Mouse (Mus musculus) kidney, adult 18-20 months (tissue): ENCODE results near the gene Oprl1.

Experiments used
- DNase-seq: peaks from one replicate; pipeline ENCODE4 v3.0.0; 2021

Oprl1 gene

GRCm38 (mm10) chr2:181714903-181715326 is at the start of gene Oprl1:
Gene Oprl1 (plus strand): TSS chr2:181715016.
- DNase-seq, result no peak

DNA sequence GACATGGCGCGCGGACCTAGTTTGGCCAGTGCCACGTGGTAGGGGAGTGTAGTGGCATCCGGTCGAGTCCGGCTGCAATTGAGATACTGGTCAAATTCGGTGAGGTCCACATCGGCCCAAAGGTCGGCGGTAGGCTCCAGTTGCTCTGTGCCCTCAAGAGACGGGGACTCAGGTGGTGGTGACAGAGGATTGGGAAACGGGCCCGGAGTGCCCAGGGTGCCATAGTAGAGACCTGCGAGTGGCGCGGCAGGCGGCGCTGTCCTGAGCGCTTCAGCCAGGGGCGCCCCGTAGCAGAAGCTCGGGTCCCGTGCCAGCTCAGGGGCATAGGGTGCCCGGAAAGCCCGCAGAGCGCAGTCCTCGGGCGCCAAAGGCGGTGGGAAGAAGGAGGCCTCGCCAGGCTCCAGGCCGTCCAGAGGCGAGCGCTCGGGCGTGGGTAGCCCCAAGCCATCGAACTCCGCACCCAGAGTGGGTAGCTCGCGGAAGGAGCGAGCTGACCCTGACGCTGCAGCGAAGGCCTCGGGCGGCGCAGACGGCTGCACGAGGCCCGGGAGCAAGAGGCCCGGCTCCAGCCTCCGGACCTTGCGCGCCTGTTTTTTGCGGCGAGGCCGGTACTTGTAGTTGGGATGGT is 44.4 kb upstream of the Oprl1 start:
- peak; percentile 37 for DNase-seq

GRCm38 (mm10) chr2:181670913-181671311 is 43.9 kb upstream of the Oprl1 start:
- DNase-seq, result no peak

- peak; percentile 74 for DNase-seq
Measured at GRCm38 (mm10) chr2:181671326-181671725, 43.5 kb upstream of the Oprl1 start, which contains the start of gene Sox18. Gene Sox18 (minus strand): TSS chr2:181671640.

GRCm38 (mm10) chr2:181671984-181672383 is 42.8 kb upstream of the Oprl1 start:
- DNase-seq, result no peak

DNA sequence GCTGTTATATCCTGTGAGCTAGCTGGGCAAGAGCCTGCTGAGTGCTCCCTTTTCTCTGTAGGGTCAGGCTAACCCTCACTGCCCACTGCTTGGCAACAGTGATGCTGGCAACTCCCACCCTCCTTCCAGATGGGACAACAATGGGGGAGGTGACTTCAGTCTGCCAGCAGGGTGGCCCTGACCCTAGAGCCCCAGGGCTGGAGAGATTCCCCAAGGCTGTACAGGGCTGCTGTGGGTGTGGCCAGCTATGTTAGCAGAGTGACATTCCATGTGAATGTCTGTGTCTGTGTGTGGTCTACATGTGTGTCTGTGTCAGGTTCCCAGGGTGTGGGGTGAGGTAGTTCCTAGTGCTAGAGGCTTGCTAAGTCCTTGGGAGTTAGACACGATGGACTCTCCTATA is 41.3 kb upstream of the Oprl1 start:
- DNase-seq, result peak; percentile 12

GRCm38 (mm10) chr2:181674934-181675333 is 39.9 kb upstream of the Oprl1 start:
- DNase-seq, result no peak

DNA sequence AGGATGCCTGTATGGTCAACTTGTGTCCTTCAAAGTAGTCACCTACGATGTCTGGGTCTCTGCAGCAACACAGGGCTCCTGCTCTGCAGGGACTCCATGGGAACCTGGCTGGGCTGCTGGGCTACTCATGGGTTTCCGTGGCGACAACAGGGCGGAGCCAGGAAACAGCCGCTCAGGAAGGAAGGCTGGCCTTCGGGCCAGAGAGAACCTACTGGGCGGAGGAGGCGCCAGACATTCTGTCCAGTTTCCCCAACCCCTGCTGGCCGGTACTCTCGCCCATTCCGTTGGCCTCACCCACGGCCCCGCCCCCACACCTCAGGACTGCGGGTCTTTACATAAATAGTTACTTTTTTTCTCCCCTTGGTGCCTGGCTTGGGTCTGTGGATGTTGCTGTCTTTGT is 39.4 kb upstream of the Oprl1 start:
- peak; percentile 79 for DNase-seq

- no peak for DNase-seq
Measured at GRCm38 (mm10) chr2:181676424-181676823, 38.4 kb upstream of the Oprl1 start.

DNA sequence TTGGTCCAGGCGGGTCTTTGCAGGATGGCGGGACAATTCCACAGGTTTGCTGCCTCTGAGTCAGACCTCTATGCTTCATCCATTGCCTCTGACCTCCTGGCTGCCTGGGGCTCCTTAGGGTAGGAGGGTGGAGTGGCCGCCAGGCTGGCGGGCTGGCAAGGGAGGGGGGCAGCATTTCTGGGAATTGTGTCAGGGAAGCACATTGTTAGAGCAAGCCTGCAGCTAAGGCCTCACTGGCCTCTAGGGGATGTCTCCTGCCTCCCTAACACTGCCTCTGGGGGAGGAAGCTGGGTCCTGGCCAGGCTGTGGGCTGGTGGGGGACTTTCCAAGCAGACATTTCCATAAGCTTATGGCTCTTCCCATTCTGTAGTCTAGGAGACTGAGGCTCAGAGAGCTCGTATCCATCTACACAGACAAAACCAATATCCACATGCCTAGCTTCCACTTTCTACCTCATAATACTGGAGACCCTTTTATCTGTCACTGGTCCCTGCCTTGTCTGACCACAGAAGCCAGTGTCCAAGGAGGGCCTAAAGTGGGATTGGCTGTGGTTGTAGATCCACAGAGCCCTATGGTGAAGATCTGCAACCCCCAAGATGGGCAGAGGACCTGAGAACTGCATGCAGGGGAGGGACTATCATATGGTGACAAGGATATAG is 37.6 kb upstream of the Oprl1 start:
- DNase-seq, result peak; percentile 46

- no peak for DNase-seq
Measured at GRCm38 (mm10) chr2:181677755-181678098, 37.1 kb upstream of the Oprl1 start.

DNA sequence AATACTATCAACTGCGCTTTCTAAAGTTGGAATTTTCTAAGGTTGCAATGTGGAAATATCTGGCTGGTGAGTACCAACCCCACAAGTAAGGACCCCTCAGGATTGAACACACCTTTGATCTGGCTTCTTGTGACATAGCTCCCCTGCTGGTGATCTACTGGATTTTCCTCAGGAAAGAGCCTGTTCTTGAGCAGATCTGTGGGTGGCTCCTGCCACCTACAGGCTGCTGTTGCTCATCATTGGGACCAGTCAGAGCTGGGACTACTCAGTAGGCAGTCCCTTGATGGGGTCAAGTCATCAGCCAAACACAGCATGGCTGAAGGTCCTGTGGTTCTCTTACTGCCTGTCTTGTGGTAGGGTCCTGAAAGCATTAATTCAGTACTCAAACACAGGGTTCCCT is 36.0 kb upstream of the Oprl1 start:
- DNase-seq, result peak; percentile 86

DNA sequence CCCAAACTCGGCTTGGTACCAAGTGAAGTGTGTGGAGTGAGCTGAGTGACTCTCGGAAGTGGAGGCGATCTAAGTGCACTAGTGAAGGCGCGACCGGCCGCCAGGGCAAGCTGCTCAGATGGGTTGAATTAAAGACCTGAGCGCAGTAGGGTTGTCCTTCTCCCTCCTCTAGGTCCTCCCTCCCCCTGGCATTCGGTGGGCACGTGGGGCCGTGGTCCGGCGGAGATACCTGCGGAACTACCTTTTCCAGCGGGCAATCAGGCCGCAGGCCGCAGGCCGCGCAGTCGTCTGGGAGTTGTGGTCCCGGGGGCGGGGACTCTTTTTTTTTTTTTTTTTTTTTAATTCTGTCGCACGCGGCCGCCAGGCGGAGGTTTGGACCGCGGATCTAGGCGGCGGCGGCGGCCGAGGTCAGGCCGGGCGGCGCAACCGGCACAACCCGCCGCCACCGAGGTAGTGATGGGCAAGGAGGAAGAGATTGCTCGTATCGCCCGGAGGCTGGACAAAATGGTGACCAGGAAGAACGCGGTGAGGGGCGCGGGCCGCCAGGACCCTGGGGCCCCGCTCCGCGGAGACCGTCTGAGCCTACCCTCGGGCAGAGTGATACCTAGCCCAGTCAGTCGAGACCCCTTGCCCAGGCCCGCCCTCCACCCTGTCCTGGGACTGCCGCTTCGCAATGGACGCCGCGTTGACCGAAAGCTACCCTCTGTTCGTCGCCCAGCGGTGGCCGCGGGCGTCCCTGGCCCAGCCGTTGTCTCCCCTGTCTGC is 34.7 kb upstream of the Oprl1 start, which contains the start of gene Tcea2:
Gene Tcea2, plus strand, starts transcription at position 360 of the 765 bp plus-strand sequence.
- DNase-seq, result peak; percentile 83

DNA sequence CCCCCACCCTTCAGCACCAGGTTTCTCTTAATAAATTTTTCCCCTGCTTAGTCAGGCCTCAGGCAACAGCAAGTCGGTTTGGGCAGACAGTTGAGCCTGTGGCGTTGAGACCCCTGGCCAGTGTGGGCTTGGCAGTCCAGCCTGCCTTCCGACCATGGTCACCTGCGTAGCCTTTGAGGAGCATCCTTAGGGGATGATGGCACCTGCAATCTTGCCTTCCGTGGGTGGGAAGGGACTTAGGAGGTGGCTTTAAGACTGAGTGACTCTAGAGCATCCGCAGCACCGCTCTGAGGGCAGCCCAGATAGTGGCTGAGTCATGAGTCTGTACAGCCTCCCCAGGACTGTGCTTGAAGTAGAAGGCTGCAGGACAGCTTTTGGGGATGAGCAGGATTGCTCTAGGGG is 34.1 kb upstream of the Oprl1 start:
- peak; percentile 13 for DNase-seq

- DNase-seq, result no peak
Measured at GRCm38 (mm10) chr2:181681978-181682377, 32.8 kb upstream of the Oprl1 start.

GRCm38 (mm10) chr2:181683381-181683780 is 31.4 kb upstream of the Oprl1 start:
- no peak for DNase-seq

GRCm38 (mm10) chr2:181684713-181685112 is 30.1 kb upstream of the Oprl1 start:
- no peak for DNase-seq

DNA sequence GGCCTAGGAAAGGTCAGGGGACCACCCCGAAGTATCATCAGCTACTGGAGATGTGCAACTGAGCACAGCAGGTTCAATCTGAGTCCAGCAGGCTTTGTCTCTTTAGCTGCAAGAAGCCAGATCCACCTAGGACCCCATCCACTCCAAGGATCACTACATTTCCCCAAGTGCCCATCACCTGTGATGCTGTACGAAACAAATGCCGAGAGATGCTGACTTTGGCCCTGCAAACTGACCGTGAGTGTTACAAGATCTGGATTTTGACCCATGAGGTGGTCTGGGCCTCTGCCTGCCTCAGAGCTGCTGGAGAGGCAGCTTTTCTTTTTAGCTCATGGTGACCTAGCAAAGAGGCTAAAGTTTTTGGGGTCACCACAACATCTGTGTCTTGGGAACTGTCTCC is 29.1 kb upstream of the Oprl1 start:
- no peak for DNase-seq

- no peak for DNase-seq
Measured at GRCm38 (mm10) chr2:181687586-181687985, 27.2 kb upstream of the Oprl1 start.

DNA sequence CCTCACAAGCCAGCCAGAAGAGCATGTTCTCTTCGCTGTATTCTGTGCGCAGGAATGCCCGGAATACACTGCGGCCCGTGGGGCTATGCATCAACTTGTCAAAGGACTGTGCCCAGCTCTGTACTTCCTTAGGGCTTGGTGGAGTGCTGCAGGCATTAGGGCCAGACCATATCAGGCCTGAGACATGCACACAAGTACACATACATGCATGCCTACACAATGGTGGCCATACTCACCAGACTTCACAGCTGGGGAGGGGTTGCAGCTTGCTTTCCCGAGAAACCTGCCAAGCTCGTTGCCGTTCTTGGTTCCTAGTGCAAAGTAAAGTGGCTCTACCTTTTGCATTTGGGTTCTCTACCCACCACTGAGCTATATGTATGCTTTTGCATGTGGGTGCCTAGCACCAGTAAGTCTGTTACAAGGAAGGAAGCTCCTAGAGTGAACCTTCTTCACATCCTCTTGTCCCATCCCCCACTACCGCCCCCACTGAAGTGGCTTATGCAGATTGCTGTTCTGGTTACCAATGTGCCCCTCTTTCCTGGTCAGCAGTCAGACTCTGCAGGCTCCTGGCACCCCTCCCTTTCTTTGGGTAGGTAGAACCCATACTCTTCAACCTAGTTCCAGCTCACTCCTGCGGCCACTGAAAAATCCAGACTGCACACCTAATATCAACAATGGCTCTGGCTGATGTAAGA is 25.2 kb upstream of the Oprl1 start:
- DNase-seq, result no peak

GRCm38 (mm10) chr2:181691083-181691482 is 23.7 kb upstream of the Oprl1 start:
- no peak for DNase-seq

DNA sequence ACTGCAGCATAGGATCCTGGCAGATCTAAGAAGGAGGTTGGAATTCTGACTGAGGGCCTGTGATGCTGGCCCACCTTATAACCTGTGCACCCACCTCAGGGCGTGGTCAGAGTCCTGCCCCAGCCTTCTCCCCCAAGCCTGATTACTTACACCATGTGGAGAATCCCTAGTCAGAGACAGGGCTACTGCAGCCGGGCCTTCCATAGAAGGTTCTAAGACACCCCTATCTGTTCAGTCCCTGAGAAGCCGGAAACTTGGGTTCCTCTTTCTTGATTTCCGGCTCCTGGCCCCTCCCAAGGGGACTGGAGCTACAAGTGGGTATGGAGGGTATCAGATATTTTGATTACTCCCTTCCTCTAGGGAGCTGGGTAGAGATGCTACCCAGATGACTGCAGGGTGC is 23.2 kb upstream of the Oprl1 start:
- DNase-seq, result no peak

GRCm38 (mm10) chr2:181692304-181692703 is 22.5 kb upstream of the Oprl1 start:
- DNase-seq, result no peak
